Mouse (Mus musculus): ENCODE results near the gene Mocs1.
"Not testable (repeated sequence)": the region's sequence is repeated elsewhere in the genome, so short reads cannot be mapped to it uniquely, and the experiment has no call there.

Mocs1 gene

GRCm38 (mm10) chr17:49432071-49432711 lies 4.0 kb downstream of the Mocs1 start:
- in situ Hi-C loops (cut with MboI), result no loop called here

- in situ Hi-C loops (cut with MboI), result no loop called here
Observed at GRCm38 (mm10) chr17:49433071-49433470, 4.9 kb downstream of the Mocs1 start.

DNA sequence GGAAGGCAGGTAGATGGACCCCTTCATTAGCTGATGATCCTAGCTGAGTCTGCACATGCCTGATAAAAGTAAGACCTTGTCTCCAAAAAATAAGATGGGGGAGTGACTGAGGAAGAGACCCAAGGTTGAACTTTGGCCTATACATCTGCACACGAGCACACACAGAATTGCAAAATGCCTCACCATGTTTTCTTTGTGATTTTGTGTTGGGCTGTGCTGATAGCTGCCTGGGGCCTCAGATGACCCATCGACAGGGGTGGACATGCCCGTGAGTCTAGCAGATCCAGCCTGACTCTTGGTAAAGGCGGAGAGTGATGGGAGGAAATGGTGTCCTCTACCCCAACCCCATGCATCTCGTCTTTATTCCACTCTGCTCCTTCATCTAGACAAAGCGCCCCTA lies 6.1 kb downstream of the Mocs1 start:
- in situ Hi-C loops (cut with MboI), result no loop called here

DNA sequence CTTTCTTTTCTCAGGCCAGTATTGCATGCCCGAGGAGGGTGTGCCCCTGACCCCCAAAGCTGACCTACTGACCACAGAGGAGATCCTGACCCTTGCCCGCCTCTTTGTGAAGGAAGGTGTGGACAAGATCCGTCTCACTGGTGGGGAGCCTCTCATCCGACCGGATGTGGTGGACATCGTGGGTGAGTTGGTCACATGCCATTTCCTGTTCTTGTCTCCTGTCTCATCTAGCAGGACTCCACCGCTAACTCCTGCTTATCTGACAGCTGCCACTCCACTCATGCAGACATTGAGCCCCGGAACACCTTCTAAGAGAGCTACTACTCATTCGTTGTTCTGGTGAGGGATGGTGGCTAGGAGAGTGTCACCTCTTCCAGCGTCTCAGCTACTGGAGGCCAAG lies 6.9 kb downstream of the Mocs1 start:
- in situ Hi-C loops (cut with MboI), result no loop called here

GRCm38 (mm10) chr17:49436631-49437030 lies 8.5 kb downstream of the Mocs1 start:
- in situ Hi-C loops (cut with MboI), result no loop called here

GRCm38 (mm10) chr17:49437306-49437705 lies 9.1 kb downstream of the Mocs1 start:
- in situ Hi-C loops (cut with MboI), result not testable (repeated sequence)

GRCm38 (mm10) chr17:49438822-49439574 lies 10.8 kb downstream of the Mocs1 start:
- in situ Hi-C loops (cut with MboI), result no loop called here

GRCm38 (mm10) chr17:49439706-49440105 lies 11.5 kb downstream of the Mocs1 start:
- in situ Hi-C loops (cut with MboI), result no loop called here

DNA sequence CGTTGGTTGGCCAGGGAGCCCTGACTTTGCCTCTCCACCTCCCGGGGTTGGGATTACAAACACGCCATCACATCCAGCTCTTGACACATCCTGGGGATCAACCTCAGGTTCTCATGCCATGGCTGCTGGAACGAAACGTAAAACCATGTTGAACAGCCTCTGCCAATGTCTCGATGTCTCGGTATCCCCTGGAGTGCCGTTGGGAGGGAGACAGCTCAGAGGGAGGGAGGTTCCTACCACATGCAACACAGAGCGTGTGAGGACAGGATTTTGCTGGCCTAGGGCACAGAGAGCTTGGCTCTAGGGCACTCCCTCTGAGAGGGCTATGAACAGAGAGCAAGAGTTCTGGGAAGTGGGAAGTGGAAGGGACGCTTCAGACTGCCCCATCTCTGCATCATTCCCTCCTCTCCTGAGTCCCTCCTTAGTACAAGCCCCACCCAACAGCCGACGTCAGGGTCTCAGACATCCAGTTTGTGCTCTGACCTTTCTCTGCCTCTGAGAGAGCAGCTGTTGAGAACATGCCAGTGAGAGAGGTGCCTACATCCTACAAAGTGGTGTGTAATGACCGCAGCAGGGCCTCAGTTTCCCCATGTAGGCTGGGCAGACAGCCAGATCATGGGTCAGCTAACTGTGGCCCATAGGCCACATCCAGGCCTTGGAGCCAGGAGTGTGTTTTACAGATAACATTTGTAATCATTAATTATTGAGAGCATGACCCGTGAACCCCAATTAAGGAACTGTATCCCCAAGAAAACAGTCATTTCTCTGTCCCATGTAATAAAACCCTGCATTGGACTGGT lies 12.4 kb downstream of the Mocs1 start:
- in situ Hi-C loops (cut with MboI), result no loop called here

DNA sequence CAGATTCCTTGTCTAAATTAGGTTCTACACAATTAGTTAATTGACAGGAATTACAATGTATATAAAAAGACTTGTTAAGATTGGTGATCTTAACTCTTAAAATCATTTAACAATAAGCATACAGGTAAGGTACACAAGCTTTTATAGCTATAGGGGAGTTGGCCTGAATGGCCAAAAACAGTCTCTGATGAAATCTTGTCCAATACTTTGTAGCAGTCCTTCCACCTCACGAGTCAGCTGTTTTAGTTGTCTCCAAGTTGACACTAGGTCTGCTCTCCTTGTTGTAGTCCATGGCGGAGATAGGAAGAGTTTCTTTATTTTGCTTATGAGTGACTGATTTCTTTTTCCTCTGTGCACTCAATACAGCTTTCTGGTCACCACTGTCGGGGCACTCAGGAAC lies 14.7 kb downstream of the Mocs1 start:
- in situ Hi-C loops (cut with MboI), result not testable (repeated sequence)

DNA sequence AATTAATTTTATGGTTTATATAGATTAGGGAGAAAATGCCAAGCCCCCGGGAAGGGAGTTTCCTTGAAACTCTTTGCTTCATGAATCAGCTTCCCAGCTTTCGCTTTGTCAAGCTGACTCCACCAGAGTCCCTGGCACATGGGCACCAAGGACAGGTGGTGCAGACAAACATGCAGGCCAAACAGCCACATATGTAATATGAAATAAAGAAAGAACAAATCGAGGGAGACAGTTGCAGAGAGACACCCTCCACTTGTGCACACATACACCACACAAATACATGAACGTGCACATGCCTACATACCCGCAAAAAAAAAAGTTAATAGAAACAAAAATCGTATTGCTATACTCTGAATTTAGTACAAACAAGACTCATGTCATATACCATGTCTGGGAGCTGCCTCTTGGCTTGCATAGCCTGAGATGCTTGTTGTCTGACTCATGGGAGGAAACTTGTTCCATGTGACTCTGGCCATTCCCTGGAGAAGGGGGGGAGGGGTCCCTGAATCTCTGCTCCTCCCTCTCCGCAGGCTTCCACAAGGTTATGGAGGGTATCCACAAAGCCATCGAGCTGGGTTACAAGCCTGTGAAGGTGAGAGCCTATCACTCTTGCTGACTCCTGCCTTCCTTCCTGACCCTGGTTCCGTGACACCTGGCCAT lies 20.5 kb downstream of the Mocs1 start:
- in situ Hi-C loops (cut with MboI), result no loop called here

DNA sequence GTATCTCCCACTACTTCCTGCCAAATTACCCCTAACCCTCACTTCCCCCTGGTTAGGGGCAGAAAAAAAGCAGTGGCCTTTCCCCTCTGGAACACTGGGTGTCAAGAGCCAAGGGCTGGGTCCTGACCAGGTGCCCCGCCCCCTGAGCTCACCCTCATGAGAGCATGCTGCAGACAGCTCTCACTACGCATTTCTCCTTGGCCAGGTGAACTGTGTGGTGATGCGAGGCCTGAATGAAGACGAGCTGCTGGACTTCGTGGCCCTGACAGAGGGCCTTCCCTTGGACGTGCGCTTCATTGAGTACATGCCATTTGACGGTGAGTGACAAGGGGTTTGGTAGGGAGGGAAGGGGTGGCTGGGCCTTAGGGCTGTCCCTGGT lies 21.1 kb downstream of the Mocs1 start:
- in situ Hi-C loops (cut with MboI), result no loop called here

DNA sequence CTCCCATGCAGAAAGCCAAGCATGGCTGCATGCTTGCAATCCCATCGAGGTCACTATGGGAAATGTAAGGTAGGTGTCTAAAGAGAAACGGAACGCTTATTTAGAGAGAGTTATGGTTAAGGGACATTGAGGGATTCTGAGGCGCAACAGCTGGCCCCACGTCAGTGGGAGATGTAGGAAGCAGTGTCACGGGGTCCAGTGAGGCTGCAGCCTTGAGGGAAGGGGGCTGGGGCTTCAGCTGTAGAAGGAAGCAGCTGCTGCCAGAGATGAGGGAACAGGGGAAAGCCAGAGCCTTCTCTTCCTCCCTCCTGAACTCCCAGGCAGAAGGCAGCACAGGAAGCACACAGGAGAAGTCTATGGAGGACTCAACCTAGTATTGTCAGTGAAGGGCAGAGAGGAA lies 22.8 kb downstream of the Mocs1 start:
- in situ Hi-C loops (cut with MboI), result no loop called here

- in situ Hi-C loops (cut with MboI), result no loop called here
Observed at GRCm38 (mm10) chr17:49456334-49456733, 28.2 kb downstream of the Mocs1 start.

DNA sequence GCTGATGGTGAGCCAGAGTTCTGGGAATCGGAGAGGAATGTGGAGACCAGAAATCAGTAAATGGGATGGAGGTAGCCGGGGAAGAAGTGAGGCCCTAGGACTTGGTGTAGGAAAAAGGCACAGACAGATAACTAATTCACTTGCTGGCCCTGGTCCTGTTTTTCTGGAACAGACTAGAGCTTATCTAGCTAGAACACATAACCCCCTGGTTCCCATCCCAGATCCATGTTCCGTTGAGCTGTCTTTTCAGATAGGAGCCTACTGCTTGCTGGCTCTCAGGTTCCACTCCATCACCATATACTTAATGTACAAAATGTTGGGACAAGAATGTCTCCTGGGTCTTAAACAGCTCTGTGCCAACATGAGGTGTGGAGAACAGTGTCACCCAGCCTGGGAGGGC lies 29.7 kb downstream of the Mocs1 start:
- in situ Hi-C loops (cut with MboI), result no loop called here

DNA sequence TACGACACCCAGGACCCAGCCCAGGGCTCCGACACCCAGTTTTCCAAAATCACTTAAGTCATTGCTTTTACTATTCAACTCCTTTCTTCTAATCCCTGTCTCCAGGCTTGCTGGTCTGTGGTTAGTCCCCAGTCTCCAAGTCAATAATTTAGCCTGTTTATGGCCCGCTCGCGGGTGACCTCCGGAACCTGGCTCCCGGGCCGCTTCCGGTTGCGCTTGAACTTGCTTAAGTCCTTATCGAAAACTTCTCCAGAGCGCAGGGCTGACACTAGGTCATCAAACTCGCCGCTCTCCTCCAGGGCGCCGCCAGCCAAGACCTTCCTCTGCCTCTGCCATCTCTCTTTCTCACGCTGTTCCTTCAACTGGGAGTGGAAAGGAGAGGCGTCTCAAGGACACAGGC lies 30.2 kb downstream of the Mocs1 start:
- in situ Hi-C loops (cut with MboI), result no loop called here

- in situ Hi-C loops (cut with MboI), result no loop called here
Observed at GRCm38 (mm10) chr17:49464884-49465283, 36.7 kb downstream of the Mocs1 start.

DNA sequence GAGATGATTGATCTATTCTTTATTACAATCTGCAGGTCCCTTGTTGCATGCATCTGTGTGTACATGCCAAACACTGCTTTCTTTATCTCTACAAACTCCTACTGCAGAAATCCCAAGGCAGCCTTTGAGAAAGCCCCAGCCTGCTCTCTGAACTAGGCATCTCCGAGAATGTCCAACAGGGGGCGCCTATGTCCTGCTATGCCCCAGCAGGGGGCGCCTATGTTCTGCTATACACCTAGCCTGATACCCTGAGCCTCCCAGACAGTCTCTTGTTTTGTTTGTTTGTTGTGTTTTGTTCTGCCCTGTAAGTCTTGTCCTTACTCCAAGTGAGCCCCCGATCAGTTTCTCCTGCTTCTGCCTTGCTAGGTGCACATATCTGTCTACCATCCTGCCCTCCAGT lies 40.1 kb downstream of the Mocs1 start:
- in situ Hi-C loops (cut with MboI), result no loop called here

- in situ Hi-C loops (cut with MboI), result no loop called here
Observed at GRCm38 (mm10) chr17:49472626-49473025, 44.5 kb downstream of the Mocs1 start.

- in situ Hi-C loops (cut with MboI), result no loop called here
Observed at GRCm38 (mm10) chr17:49474051-49474450, 45.9 kb downstream of the Mocs1 start.

DNA sequence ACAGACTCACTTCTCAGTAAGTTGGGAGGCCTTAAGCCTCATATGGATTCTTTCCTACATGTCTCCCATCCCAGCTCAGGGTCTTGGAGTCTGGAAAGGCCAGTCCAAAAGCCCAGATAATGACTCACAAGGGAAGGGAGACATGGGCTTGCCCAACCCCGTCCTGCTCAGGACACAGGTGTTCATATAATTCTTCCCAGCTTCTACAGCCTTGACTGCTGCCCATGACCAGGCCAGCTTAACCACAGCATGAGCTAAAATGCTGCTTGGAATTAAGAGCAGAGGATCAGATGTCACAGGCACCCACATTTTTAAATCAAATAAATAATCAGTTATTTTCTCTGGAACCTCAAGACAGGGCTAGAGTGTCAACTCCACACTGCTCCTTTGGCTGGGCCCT lies 47.0 kb downstream of the Mocs1 start:
- in situ Hi-C loops (cut with MboI), result no loop called here

- in situ Hi-C loops (cut with MboI), result no loop called here
Observed at GRCm38 (mm10) chr17:49477370-49477769, 49.2 kb downstream of the Mocs1 start.
